Mouse (Mus musculus) adrenal gland, adult 18-20 months (tissue): Measurements from ENCODE around the gene Olfr1239. TPM values are rescaled to one million over a fixed set of nuclear protein-coding genes. Genes with fewer than 3 reads are reported as not detected.

Experiments used
- DNase-seq, 2 experiments: peaks; one replicate each; pipeline ENCODE4 v3.0.0; 2021 to 2022; ENCODE audit warnings: low spot score in 2 of 2
- long read RNA-seq, 2 experiments: library from polyadenylated mRNA; stranded (forward); transcript quantifications; one replicate each; pipeline ENCODE4 v2.0.0; 2021
- total RNA-seq, 2 experiments: library from RNA; stranded (reverse); gene quantifications; 1 replicate in 1 of 2; 2 replicates in 1 of 2; pipeline ENCODE4 v1.2.3; 2021

Olfr1239 gene
- not detected for total RNA-seq
- long read RNA-seq, experiment 1 = 0 reads
- long read RNA-seq, experiment 2 = 0 reads

- no peak for DNase-seq
Observed at GRCm38 (mm10) chr2:89420307-89420706, at the start of gene Olfr1239. TSS of gene Olfr1239 (minus strand) at chr2:89420407.

GRCm38 (mm10) chr2:89442900-89443299 lies 22.7 kb upstream of the Olfr1239 start, which contains the start of gene Olfr1240:
TSS of gene Olfr1240 (minus strand) at chr2:89443000.
- DNase-seq = no peak

- DNase-seq = no peak
Observed at GRCm38 (mm10) chr2:89414557-89414956, 5.7 kb downstream of the Olfr1239 start.

- no peak for DNase-seq
Observed at GRCm38 (mm10) chr2:89409576-89409975, 10.6 kb downstream of the Olfr1239 start, which contains the start of gene Olfr1238. TSS of gene Olfr1238 (minus strand) at chr2:89409676.

- no peak for DNase-seq
Observed at GRCm38 (mm10) chr2:89400882-89401281, 19.3 kb downstream of the Olfr1239 start.

Other genes with a start within 250 kb of the Olfr1239 start
- gene Olfr1225, start 245.7 kb downstream of the Olfr1239 start, total RNA-seq = not detected
- not detected for gene Olfr1226, start 220.4 kb downstream of the Olfr1239 start, total RNA-seq
- gene Olfr1228, start 166.3 kb downstream of the Olfr1239 start, total RNA-seq = not detected
- gene Olfr1229, start 132.4 kb downstream of the Olfr1239 start, total RNA-seq = not detected
- not detected for gene Olfr1230, start 123.1 kb downstream of the Olfr1239 start, total RNA-seq
- not detected for gene Olfr1231, start 113.3 kb downstream of the Olfr1239 start, total RNA-seq
- not detected for gene Olfr1232, start 90.7 kb downstream of the Olfr1239 start, total RNA-seq
- not detected for gene Olfr1233, start 78.0 kb downstream of the Olfr1239 start, total RNA-seq
- not detected for gene Olfr1234, start 55.5 kb downstream of the Olfr1239 start, total RNA-seq
- gene Olfr1238, start 10.7 kb downstream of the Olfr1239 start, total RNA-seq = not detected
- gene Olfr1240, start 22.6 kb upstream of the Olfr1239 start, total RNA-seq = not detected
- not detected for gene Olfr1241, start 66.7 kb upstream of the Olfr1239 start, total RNA-seq
- not detected for gene Olfr1242, start 77.9 kb upstream of the Olfr1239 start, total RNA-seq
- not detected for gene Olfr1243, start 111.1 kb upstream of the Olfr1239 start, total RNA-seq
- not detected for gene Olfr1245, start 158.0 kb upstream of the Olfr1239 start, total RNA-seq
- gene Olfr1246, start 172.8 kb upstream of the Olfr1239 start, total RNA-seq = not detected
- gene Olfr1247, start 193.7 kb upstream of the Olfr1239 start, total RNA-seq = not detected
- gene Olfr1248, start 197.8 kb upstream of the Olfr1239 start, total RNA-seq = not detected
- gene Olfr1249, start 214.6 kb upstream of the Olfr1239 start, total RNA-seq = not detected
- gene Olfr1250, start 241.1 kb upstream of the Olfr1239 start, total RNA-seq = not detected